In genomic region chr7:128611799-128612411, GRCm38 (mm10) we compare ENCODE assay signal across 8 mouse cellular contexts. TPM values are rescaled to one million over a fixed set of nuclear protein-coding genes. Genes with fewer than 3 reads are reported as not detected.
DNase-seq lines count a peak whose midpoint lies in the region; ATAC-seq and TF ChIP-seq lines count a peak whose summit lies in the region.

No protein-coding gene starts in this region.

- H3K9me3 ChIP-seq in hindbrain, embryonic 12.5 days (replicated peaks) = no peaks in the 10 kb centered on the region
- peaks cover 2% of the 10 kb centered on the region; the same call in 1 of the 2 replicates for H3K9me3 ChIP-seq in liver, embryonic 11.5 days (ENCODE audit: control insufficient read depth, low read length)

- intact Hi-C loops in gastrocnemius, adult 2 months (cut with DNase I) = loop anchor here (5.0 kb wide), 2 partner anchors 50 to 90 kb away; partner anchors contain the start of gene Bag3

- no peaks in the 10 kb centered on the region for H3K36me3 ChIP-seq in hindbrain, embryonic 12.5 days
- no peaks in the 10 kb centered on the region for H3K36me3 ChIP-seq in liver, embryonic 11.5 days (ENCODE audit: control insufficient read depth, insufficient read depth, low read length)

- TF ChIP-seq CTCF in gastrocnemius, adult 2 months (IDR thresholded peaks at IDR 0.05) = no peak

- DNase-seq in gastrocnemius, adult 2 months = no peak
- no peak for DNase-seq in gastrocnemius, postnatal 4 days (ENCODE audit: low spot score in 2 of 2)
- DNase-seq in c-Kit-negative CD71-positive TER-119-positive erythroid progenitor cells, embryonic 14.5 days (ENCODE audit: low read depth, low spot score) = peak; percentile 9
- no peak for DNase-seq in liver, embryonic 11.5 days (ENCODE audit: low spot score)
- DNase-seq in urinary bladder, postnatal 4 days (ENCODE audit: low spot score in 2 of 2) = no peak
- no peak for DNase-seq in T-cell, adult 2 months (ENCODE audit: low spot score)
- DNase-seq in right cerebral cortex, postnatal 36 days (ENCODE audit: low spot score in 2 of 2) = no peak

- H3K27me3 ChIP-seq in hindbrain, embryonic 12.5 days = no peaks in the 10 kb centered on the region
- H3K27me3 ChIP-seq in liver, embryonic 11.5 days (replicated peaks; ENCODE audit: control insufficient read depth, insufficient read depth, low read length) = no peaks in the 10 kb centered on the region

- no peak for ATAC-seq in hindbrain, embryonic 12.5 days (ENCODE audit: low FRiP score)
- no peak for ATAC-seq in liver, embryonic 11.5 days (replicated peaks; ENCODE audit: low FRiP score)

- peak overlapping the region; percentile 81 for H3K4me2 ChIP-seq in hindbrain, embryonic 12.5 days (replicated peaks)
- H3K4me2 ChIP-seq in liver, embryonic 11.5 days = peak overlapping the region; percentile 83

- H3K27ac ChIP-seq in gastrocnemius, adult 2 months = peak overlapping the region; percentile 94
- peak overlapping the region; percentile 79 for H3K27ac ChIP-seq in hindbrain, embryonic 12.5 days
- H3K27ac ChIP-seq in liver, embryonic 11.5 days (ENCODE audit: low read depth, low read length) = peak overlapping the region; percentile 67

- peak overlapping the region; percentile 96 for H3K4me3 ChIP-seq in gastrocnemius, adult 2 months
- H3K4me3 ChIP-seq in hindbrain, embryonic 12.5 days = peak overlapping the region; percentile 65
- H3K4me3 ChIP-seq in liver, embryonic 11.5 days (ENCODE audit: low read depth, low read length) = peak overlapping the region; percentile 77

- H3K9ac ChIP-seq in hindbrain, embryonic 12.5 days = peak overlapping the region; percentile 66
- peak overlapping the region; percentile 74 for H3K9ac ChIP-seq in liver, embryonic 11.5 days (ENCODE audit: low read depth, low read length)

- WGBS in hindbrain, embryonic 12.5 days = 21% methylated on average over 22 of the region's 22 CpGs
- 17% methylated on average over 21 of the region's 22 CpGs for WGBS in liver, embryonic 11.5 days

- H3K4me1 ChIP-seq in hindbrain, embryonic 12.5 days = peaks cover 12% of the 10 kb centered on the region
- H3K4me1 ChIP-seq in liver, embryonic 11.5 days (replicated peaks; ENCODE audit: control insufficient read depth, insufficient read depth, low read length) = peaks cover 8% of the 10 kb centered on the region

RNA-seq across cellular contexts. Expression of gene Inpp5f, which starts 0.8 kb away (rescaled TPM):
- 1 to 10 TPM; 2.8 to 3.1 TPM for total RNA-seq in gastrocnemius, adult 2 months (2021)
- total RNA-seq in gastrocnemius, postnatal 4 days (2021) = 1 to 10 TPM; 9.1 to 9.2 TPM
- 140 and 158 TPM in 2 replicates for polyA plus RNA-seq in hindbrain, embryonic 12.5 days (2016; fragmentation: Nextera tagmentation; extraction: Ambion mirVana)
- polyA plus RNA-seq in liver, embryonic 11.5 days (2014; fragmentation: Nextera tagmentation; extraction: Ambion mirVana) = 20.0 and 22.7 TPM in 2 replicates
